Mouse (Mus musculus): Measurements from ENCODE around the gene Pdik1l. TPM values are rescaled to one million over a fixed set of nuclear protein-coding genes. Genes with fewer than 3 reads are reported as not detected.

The Pdik1l gene
- polyA plus RNA-seq (2012; ENCODE audit: insufficient read depth, insufficient read length, missing spikeins) = 12.2 and 15.2 TPM in 2 replicates

DNA sequence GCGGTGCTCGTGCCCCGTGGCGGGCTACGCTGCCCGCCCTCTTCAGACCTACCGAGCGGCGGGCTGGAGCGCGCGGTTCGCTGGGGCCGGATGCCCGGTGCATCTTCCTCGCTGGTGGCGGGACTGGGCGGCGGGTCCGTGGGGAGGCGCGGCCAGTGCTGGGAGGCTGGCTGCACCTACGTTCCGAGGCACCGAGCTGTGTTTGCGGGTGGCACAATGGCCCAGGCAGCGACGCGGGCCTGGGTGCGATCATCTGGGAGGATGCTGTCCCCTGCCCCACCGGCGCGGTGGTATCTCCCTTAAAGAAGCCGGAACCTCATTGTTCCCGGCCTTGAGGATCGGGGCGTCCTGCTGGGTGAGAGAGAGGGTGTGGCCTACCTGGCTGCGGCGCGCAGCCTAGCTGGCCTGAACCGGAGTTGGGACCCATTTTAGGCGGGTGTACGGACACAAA, at the start of gene Pdik1l:
TSS of gene Pdik1l (minus strand) at position 321 of the 451 bp plus-strand sequence.
- Histone ChIP-seq H3K4me3 (ENCODE audit: insufficient read depth, low read length) (peak within 1 kb of the TSS; percentile 99), H3K4me1 (ENCODE audit: control insufficient read depth, insufficient read depth, low read length) (peaks cover 22% of the 10 kb centered on the region), H3K27ac (ENCODE audit: insufficient read depth, low read depth, low read length) (peak within 1 kb of the TSS; percentile 79)
- TF ChIP-seq CTCF (IDR thresholded peaks at IDR 0.05; ENCODE audit: low read depth, low read length) (no peak), POLR2A (IDR thresholded peaks at IDR 0.05; ENCODE audit: borderline replicate concordance, low read depth, low read length) (no peak)

DNA sequence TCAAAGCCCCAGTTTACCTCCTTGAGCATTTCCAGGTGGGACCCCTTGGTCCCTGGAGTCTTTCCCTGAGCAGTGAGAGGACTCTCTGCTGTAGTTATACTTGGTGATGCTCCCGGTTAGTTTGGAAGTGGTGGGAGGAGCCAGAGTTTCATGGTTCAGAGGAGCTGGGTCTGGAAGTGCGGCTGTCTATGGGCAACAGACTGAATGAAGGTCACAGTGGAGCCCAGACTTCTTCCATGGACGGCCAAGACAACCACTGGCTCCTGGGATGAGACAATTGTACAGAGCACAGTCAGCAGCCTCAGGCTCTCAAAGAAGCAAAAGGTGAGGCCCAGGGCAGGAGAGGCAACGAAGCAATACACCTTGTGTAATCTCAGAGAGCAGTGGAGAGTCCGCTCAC, 42.6 kb upstream of the Pdik1l start:
- Histone ChIP-seq H3K4me3 (ENCODE audit: insufficient read depth, low read length) (no peak overlapping the region), H3K4me1 (ENCODE audit: control insufficient read depth, insufficient read depth, low read length) (no peaks in the 10 kb centered on the region), H3K27ac (ENCODE audit: insufficient read depth, low read depth, low read length) (no peak overlapping the region)
- TF ChIP-seq CTCF (IDR thresholded peaks at IDR 0.05; ENCODE audit: low read depth, low read length) (no peak), POLR2A (IDR thresholded peaks at IDR 0.05; ENCODE audit: borderline replicate concordance, low read depth, low read length) (no peak)

DNA sequence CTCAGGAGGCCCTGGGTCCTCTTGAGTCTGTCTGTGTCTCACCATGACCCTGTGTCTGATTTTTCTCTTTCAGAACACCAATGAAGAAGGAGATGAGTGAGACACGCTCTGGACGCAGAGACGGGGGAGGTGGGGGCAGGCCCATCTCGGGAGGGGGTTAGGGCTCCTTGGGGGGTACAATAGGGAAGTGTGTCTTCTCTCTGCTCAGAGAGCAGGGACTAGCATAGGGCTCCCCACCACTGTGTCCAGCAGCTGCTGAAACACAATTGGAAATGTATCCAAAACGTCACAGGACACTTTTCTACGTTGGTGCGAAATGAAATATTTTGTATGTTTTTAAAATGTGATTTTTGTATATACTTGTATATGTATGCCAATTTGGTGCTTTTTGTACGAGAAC, 41.1 kb upstream of the Pdik1l start:
- no peak overlapping the region for H3K27ac ChIP-seq (ENCODE audit: insufficient read depth, low read depth, low read length)
- H3K4me3 ChIP-seq (ENCODE audit: insufficient read depth, low read length) = no peak overlapping the region
- H3K4me1 ChIP-seq (ENCODE audit: control insufficient read depth, insufficient read depth, low read length) = no peaks in the 10 kb centered on the region
- no peak for TF ChIP-seq POLR2A (IDR thresholded peaks at IDR 0.05; ENCODE audit: borderline replicate concordance, low read depth, low read length)
- no peak for TF ChIP-seq CTCF (IDR thresholded peaks at IDR 0.05; ENCODE audit: low read depth, low read length)

DNA sequence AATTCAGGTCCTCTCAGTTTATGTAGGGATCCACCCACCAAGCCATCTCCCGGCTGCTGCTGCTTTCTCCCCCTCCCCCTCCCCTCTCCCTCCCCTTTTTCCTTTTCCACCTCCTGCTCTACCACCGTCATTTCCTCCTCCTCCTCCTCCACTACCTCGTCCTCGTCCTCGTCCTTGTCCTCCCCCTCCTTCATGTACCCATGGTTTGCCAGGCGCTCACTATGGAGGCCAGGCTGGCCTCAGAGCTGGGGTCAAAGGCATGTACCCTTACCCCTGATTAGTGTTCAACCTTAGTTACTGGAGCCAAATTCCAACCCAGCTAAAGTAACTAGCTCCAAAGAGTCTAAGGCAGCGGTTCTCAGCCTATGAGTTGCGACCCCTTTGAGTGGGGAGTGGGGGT, 40.5 kb upstream of the Pdik1l start:
- H3K27ac ChIP-seq (ENCODE audit: insufficient read depth, low read depth, low read length) = no peak overlapping the region
- no peaks in the 10 kb centered on the region for H3K4me1 ChIP-seq (ENCODE audit: control insufficient read depth, insufficient read depth, low read length)
- TF ChIP-seq CTCF (IDR thresholded peaks at IDR 0.05; ENCODE audit: low read depth, low read length) (no peak), POLR2A (IDR thresholded peaks at IDR 0.05; ENCODE audit: borderline replicate concordance, low read depth, low read length) (no peak)
- H3K4me3 ChIP-seq (ENCODE audit: insufficient read depth, low read length) = no peak overlapping the region

DNA sequence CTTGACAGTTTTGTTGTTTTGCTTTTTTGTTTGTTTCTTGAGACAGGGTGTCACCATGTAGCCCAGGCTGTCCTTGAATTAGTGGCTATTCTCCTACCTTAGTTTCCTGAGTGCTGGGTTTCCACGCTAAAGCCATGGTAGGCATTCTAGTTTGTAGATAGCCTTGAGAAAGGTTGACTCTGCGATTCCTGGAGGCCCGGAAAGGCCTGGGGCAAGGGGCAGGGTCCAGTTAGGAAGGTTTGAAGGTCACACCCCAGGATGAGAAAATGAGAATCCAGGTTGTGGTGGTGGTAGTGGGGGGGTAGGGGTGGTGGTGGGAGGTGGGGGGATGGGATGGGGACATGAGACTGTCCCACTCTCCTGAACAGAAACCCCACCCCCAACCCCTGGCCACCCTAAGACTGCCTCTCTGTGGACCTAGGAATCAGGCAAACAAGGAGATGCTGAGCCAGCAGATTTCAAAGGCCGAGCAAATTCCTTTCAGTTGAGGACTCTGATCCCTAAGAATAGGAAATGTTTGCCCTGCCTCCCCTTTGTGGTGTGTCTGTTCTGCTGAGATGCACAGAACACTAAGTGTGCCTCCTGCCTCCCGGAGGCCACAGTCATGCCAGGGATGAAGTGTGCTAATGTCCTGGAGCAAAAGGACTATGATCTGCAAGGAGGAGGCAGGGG, 39.3 kb upstream of the Pdik1l start:
- no peak for TF ChIP-seq POLR2A (IDR thresholded peaks at IDR 0.05; ENCODE audit: borderline replicate concordance, low read depth, low read length)
- no peak for TF ChIP-seq CTCF (IDR thresholded peaks at IDR 0.05; ENCODE audit: low read depth, low read length)
- no peak overlapping the region for H3K27ac ChIP-seq (ENCODE audit: insufficient read depth, low read depth, low read length)

DNA sequence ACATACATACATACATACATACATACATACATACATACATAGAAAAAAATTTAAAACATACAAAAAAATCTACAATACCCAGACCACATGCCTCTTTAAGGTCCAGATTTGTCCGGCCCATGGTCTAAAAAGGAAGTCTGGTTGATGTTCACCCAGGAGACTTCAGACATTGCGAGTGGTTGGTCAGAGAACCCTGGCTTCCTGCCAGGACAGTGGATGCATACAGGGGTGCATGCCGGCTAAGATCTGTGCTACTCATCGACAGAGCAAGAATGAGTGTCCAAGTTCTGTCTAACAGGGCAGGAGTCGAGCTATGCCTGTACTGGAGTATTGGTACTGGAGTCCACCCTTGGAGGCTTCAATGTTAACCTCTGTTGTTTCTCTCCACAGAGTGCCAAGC, 37.0 kb upstream of the Pdik1l start:
- Histone ChIP-seq H3K4me1 (ENCODE audit: control insufficient read depth, insufficient read depth, low read length) (no peaks in the 10 kb centered on the region), H3K4me3 (ENCODE audit: insufficient read depth, low read length) (no peak overlapping the region), H3K27ac (ENCODE audit: insufficient read depth, low read depth, low read length) (no peak overlapping the region)
- TF ChIP-seq CTCF (IDR thresholded peaks at IDR 0.05; ENCODE audit: low read depth, low read length) (no peak), POLR2A (IDR thresholded peaks at IDR 0.05; ENCODE audit: borderline replicate concordance, low read depth, low read length) (no peak)

More for the DNA sequence above, 39.3 kb upstream of the Pdik1l start:
- H3K4me3 ChIP-seq (ENCODE audit: insufficient read depth, low read length) = no peak overlapping the region
- H3K4me1 ChIP-seq (ENCODE audit: control insufficient read depth, insufficient read depth, low read length) = no peaks in the 10 kb centered on the region

DNA sequence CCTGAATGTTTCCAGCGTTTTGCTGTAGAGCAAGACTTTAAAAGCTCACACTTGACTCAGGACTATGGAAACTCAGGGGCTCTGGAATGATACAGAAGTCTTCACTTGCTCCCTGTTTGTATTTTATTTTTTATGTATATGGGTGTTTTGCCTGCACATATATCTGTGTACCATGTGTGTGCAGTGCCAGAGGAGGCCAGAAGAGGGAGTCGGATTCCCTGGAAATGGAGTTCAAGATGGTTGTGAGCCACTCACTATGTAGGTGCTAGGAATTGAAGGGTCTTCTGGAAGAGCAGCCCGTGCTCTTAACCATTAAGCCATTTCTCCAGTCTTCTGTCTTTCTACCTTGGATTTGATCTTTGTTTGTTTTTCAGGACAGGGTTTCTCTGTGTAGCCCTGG, 33.8 kb upstream of the Pdik1l start:
- TF ChIP-seq CTCF (IDR thresholded peaks at IDR 0.05; ENCODE audit: low read depth, low read length) = no peak
- no peak for TF ChIP-seq POLR2A (IDR thresholded peaks at IDR 0.05; ENCODE audit: borderline replicate concordance, low read depth, low read length)
- Histone ChIP-seq H3K27ac (ENCODE audit: insufficient read depth, low read depth, low read length) (no peak overlapping the region), H3K4me1 (ENCODE audit: control insufficient read depth, insufficient read depth, low read length) (no peaks in the 10 kb centered on the region), H3K4me3 (ENCODE audit: insufficient read depth, low read length) (no peak overlapping the region)

DNA sequence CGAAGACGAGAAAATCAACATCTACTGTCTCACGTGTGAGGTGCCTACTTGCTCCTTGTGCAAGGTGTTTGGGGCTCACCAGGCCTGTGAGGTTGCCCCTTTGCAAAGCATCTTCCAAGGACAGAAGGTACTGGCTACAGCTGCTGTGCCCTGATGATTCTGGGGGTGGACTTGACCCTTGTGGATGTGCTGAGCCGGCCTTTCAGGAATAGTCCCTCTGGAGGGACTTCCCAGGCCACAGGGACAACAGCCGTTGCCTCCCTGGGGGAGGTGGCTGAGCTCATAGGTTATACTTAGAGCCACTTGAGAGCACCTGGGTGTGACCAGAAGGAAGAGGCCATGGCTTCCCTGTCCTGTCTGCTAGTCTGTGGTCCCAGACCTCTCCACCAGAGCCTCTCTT, 32.0 kb upstream of the Pdik1l start:
- TF ChIP-seq POLR2A (IDR thresholded peaks at IDR 0.05; ENCODE audit: borderline replicate concordance, low read depth, low read length) = no peak
- TF ChIP-seq CTCF (IDR thresholded peaks at IDR 0.05; ENCODE audit: low read depth, low read length) = no peak
- no peak overlapping the region for H3K4me3 ChIP-seq (ENCODE audit: insufficient read depth, low read length)

DNA sequence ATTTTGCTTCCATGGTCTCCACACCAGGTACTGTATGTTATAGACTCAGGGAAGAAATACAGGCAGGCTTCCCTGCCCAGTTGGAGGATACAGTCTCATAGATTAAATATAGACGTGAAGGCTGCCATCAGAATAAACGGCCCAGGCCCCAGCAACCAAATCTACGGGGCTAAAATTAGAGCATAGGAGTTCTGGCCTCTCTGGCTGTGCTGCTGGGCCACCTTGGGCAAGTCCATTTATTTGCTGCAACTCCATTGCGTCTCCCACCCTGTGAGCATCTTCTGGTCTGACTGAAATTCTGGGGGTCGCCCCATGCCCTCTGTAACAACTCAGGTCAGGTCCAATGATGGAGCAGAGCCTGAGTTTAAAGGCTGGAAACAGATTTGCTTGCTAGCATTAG, 31.4 kb upstream of the Pdik1l start:
- TF ChIP-seq CTCF (IDR thresholded peaks at IDR 0.05; ENCODE audit: low read depth, low read length) (no peak), POLR2A (IDR thresholded peaks at IDR 0.05; ENCODE audit: borderline replicate concordance, low read depth, low read length) (no peak)
- Histone ChIP-seq H3K4me3 (ENCODE audit: insufficient read depth, low read length) (no peak overlapping the region), H3K27ac (ENCODE audit: insufficient read depth, low read depth, low read length) (no peak overlapping the region), H3K4me1 (ENCODE audit: control insufficient read depth, insufficient read depth, low read length) (no peaks in the 10 kb centered on the region)

More for the DNA sequence above, 32.0 kb upstream of the Pdik1l start:
- H3K4me1 ChIP-seq (ENCODE audit: control insufficient read depth, insufficient read depth, low read length) = no peaks in the 10 kb centered on the region
- no peak overlapping the region for H3K27ac ChIP-seq (ENCODE audit: insufficient read depth, low read depth, low read length)

DNA sequence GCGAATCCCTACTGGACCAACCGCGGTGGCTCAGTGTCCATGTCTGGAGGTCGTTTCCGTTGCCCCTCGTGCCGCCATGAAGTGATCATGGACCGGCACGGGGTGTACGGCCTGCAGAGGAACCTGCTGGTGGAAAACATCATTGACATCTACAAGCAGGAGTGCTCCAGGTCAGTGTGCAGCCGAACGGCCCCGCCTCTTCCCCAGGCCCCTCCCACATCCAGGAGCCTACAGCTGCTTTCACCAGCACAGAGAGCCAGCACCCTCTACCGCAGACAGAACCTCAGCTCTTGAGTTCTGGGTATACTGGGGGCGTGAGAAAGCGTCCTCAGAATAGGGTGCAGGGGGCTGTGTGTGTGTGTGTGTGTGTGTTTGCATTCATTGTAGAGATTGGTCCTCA, 28.7 kb upstream of the Pdik1l start:
- H3K4me1 ChIP-seq (ENCODE audit: control insufficient read depth, insufficient read depth, low read length) = no peaks in the 10 kb centered on the region
- no peak overlapping the region for H3K27ac ChIP-seq (ENCODE audit: insufficient read depth, low read depth, low read length)
- TF ChIP-seq CTCF (IDR thresholded peaks at IDR 0.05; ENCODE audit: low read depth, low read length) (no peak), POLR2A (IDR thresholded peaks at IDR 0.05; ENCODE audit: borderline replicate concordance, low read depth, low read length) (no peak)
- H3K4me3 ChIP-seq (ENCODE audit: insufficient read depth, low read length) = no peak overlapping the region

Data from bone marrow macrophage, adult 2 months (primary cell).